Mouse (Mus musculus): ENCODE measurements around the gene Utp18.

Utp18 gene

DNA sequence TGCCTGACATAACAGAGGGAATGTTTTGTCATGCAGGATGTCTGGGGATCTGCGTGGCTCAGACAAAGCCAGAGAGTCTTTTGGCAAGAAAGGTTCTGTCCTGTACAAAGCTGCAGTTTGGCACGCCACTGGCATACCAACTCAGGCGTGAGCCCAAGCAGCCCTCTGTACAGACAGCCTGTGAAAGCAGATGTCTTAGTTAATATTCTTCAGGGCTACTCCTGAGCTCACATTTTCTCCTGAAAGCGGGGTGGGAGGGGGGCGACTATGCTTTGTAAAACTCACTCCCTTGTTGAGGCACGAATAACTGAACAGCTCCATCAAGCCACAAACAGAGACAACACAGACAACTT, 56.3 kb downstream of the Utp18 start:
- in situ Hi-C loops (cut with MboI, MseI), result no loop called here

DNA sequence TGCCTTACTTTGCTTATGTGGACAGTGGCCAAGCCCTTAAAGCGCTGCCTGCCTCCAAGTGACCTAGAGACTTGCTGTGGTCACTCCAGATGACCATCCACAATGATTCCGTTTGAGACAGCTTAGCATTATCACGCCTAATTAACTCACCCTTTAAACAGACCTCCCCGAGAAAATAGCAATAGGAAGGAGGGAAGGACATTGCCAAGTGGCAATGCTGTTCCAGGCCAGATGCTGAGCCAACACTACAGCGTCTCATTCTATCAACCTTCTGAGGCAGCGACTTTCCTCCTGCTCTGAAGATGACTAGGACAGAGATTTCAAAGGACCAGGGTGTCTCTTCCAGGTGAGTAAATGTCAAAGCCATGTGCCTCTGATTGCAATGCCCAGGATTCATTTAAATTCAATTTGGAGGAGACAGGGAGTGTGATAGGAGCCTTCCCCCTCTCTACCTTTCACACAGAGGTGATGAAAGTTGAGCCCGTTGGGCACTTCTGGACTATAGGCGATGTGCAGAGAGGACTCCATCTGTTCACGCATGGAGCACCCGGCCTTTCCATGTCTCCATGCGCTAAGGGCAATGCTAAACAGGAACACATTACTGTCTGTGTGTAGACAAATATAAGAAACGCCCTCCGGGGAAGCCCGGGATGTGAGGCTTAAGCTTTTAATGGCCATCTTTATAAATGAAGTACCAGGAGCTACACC, 56.8 kb downstream of the Utp18 start:
- in situ Hi-C loops (cut with MboI, MseI), result no loop called here

DNA sequence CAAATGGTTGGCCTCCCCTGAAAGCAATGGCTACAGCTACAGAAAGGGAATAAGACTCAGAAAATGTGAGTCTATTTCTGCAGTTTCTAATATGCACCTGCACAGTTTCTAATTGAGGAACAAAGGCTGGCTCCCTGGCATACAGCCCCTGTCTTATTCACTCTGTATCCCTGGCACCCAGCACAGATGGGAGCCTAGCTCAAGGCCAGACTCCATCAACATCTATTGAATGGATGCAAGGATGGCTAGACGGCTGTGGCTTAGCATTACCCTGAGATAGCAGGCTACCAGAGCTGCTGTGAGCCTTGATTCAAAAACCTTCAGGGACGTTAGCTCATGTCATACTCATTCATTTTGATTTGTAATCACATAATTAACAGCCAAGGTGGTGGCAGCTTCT, 63.3 kb downstream of the Utp18 start:
- in situ Hi-C loops (cut with MboI, MseI), result no loop called here

DNA sequence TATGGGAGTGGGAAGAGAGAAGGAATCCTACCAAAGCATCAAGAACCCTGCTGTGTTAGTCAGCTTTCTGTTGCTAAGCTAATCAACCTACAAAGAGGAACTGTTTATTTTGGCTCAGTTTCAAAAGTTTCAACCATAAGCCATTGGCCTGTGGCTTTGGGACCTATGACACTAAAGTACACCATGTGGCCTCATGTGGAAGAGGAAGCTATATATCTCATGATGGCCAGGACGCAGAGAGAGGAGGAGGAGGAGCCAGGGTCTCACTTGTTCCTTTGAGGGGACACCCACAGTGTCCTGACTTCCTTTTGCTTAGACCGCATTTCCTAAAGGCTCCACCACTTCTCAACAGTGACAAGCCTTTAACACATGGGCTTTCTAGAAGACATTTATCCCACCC, 64.0 kb downstream of the Utp18 start:
- in situ Hi-C loops (cut with MboI, MseI), result no loop called here

DNA sequence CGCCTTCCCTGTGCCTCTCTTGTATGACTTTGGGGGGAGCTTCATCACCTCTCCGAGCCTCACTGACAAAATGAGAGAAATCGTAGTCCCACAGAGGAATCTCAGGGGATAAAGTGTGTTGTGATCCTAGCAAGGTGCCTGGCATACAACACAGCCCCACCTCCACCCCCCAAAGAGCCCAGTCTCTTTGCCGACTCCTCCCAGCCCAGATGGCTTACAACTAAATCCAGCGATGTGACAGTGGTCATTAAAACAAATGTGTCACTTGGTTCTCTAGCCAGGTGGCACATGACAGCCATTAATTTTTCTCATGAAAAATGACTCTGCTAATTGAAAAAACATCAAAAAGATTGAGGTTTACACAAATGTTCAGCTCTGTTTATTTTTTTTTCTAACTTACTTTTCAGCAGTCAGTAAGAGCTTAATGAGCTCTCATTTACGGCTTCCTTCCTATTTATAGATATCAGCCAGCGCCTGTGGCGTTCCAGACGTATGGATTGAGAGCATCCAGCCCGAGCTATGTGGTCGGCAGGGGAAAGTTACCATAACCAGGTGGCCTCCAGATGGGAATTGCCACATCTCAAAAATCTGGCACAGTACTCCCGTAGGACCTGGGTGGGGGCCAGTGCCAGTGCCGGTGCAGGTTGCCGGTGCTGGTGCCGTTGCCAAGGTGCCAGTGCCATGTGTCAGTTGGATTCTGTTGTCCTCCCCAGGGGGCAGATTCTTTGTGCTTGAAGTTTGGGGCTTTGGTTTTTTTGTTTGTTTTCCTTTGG, 67.4 kb downstream of the Utp18 start:
- in situ Hi-C loops (cut with MboI, MseI), result no loop called here

DNA sequence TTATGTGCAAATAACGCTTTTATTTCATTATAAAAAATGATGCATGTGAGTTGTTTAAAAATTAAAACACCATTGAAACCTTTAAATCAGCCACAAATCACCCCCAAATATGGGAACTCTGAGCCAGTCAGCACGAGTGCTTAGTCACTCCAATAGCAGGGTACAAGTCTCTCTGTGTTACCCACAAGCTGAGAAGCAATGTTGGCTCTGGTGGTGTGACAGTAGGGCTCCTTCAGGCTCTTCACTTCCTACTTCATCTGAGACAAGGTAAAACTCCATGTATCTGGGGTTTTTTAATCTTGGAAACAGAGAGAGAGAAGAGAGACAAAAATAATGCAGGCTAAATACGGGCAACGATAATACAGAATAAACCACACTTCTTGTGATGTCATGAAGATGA, 72.6 kb downstream of the Utp18 start:
- in situ Hi-C loops (cut with MboI, MseI), result no loop called here

DNA sequence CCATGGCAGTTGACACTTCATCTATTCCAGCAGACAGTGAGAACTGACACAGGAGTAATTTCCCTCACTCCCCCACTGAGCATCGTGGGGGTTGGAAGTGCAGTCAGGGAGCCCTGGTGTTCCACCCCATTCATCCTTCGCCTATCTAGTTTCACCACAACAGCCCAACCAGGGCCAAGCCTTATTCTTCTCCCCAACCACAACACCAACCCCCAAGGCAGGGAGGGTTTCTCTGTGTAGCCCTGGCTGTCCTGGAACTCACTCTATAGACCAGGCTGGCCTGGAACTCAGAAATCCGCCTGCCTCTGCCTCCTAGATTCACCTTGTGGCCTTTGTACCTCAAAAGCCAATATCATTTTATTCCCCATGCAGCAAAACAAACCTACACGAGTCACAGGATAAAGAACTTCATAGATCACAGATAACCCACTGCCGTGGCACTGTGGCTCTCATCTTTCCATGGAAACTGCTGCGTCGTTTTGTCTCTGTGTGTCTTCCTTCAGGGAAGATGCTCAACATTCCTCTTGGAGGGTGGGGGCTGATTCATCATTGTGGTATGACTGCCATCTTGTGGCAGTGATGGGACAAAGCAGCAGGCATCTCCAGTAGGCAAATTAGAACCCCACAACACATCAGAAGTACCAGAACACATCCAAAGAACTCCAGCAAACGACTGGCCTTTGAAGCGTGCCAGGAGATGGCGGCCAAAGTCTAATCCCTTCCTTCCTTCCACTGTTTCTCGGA, 73.3 kb downstream of the Utp18 start:
- in situ Hi-C loops (cut with MboI, MseI), result no loop called here

Data from regulatory T cell (primary cell).